Mouse (Mus musculus): ENCODE measurements at regions not wholly inside any gene's neighbourhood (a gene's known extent, or its start where the extent isn't known, plus 50 kb on each side); places are given as distances from the start of the nearest gene placed in this dataset.
"Not testable (repeated sequence)": the region's sequence is repeated elsewhere in the genome, so short reads cannot be mapped to it uniquely, and the experiment has no call there.

- no peak for DNase-seq (ENCODE audit: low read depth, low spot score)
Measured at GRCm38 (mm10) chr2:107117564-107117963, 58.1 kb upstream of the Fshb start.

- no peak for DNase-seq (ENCODE audit: low read depth, low spot score)
Measured at GRCm38 (mm10) chr2:107118711-107119474, 59.4 kb upstream of the Fshb start.

- DNase-seq (ENCODE audit: low read depth, low spot score): no peak
Measured at GRCm38 (mm10) chr2:107119697-107120096, 60.2 kb upstream of the Fshb start.

DNA sequence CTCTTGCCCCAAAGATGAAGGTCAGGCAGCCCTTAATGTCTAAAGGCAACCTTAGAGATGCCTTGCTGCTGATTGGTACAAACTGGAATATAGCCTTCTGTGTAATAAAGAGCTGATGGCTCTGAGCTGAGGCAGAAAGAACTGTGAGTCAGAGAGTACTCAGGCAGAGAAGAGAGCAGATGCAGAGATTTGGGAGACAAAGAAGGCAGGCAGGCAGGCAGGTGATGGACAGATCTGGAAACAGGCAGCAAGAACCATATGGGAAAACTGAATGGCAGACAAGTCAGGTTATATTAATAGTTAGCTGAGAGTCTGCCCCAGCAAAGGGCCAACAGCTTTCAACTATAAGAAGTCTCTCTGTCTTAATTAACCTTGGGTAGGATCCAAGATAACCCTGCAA is 73.7 kb upstream of the Fshb start:
- no peak for DNase-seq (ENCODE audit: low read depth, low spot score)

GRCm38 (mm10) chr2:107149317-107149716 is 89.9 kb upstream of the Fshb start:
- DNase-seq (ENCODE audit: low read depth, low spot score): no peak

DNA sequence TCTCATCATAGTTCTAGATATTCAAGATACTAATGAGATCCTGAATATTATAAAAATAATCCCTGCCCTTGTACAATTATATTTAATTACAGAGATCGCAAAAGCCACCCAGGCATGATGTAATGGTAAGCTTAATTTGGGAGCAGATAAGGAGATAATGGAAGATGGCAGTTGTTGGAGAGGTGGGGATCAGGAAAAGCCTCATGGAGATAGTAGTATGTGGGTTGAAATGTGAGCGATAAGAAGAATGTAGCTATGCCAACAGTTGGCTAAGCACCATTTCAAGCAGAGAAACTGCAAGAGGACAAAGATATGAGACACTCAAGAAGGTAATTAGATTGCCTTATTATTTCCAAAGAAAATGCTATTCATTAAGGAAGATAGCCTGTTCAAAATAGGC is 90.4 kb upstream of the Fshb start:
- no peak for DNase-seq (ENCODE audit: low read depth, low spot score)

DNA sequence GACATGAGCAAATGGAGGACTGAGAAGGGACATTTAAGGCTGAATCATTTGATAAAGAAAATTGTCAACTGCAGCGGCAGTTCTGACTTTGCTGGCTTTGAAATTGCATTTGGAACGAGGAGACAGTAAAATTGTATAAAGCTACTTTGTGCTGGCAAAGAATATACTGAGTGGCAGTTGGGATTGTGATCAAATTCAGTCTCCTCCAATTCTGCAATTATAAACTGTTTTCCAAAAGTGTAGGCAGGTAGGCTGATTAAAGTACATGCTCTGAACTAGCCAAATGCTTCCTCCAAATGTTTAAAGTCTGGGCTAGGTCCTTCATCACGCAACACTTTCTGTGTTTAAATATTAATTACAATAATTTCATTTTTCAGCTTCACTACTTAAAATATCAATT is 90.9 kb upstream of the Fshb start:
- DNase-seq (ENCODE audit: low read depth, low spot score): no peak

DNA sequence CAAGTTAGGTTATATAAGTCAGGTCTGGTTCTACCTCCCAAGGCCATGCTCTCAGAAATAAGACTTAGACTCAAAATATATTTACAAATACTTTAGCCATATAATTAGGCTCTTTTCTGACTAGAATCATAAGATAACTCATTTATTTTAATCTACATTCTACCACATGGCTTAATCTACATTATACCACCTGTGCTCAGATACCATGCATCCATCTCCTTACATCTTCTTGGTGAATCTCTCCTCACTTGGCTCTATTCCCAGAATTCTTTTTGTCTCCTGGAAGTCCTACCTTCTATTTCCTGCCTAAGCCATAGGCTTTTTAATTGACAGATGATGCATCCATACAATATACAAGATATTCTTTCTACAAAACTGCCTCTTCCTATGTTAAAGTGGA is 92.4 kb upstream of the Fshb start:
- DNase-seq (ENCODE audit: low read depth, low spot score): no peak

- not testable (repeated sequence) for DNase-seq (ENCODE audit: low read depth, low spot score)
Measured at GRCm38 (mm10) chr2:107158836-107159402, 99.5 kb upstream of the Fshb start.

DNA sequence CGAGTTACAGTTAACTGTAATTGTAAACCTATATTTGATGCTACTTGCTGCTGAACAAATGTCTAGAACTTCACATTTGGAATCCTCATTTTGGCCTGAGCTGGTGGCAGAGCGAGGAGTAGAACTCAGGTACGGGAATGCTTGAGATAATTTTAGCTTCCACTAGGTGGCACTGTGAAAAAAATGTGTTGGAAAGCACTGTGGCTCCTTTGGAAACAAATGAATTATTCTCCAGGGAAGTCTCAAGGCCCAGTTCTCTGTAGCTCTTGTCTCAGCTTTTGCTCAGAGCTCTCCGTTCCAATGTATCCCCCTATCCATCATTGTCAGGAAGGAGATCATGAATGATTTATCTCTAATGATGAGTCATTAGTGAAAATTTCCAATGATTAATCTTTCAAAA is 114.7 kb upstream of the Kcna4 start:
- DNase-seq (ENCODE audit: low read depth, low spot score): peak; percentile 17

DNA sequence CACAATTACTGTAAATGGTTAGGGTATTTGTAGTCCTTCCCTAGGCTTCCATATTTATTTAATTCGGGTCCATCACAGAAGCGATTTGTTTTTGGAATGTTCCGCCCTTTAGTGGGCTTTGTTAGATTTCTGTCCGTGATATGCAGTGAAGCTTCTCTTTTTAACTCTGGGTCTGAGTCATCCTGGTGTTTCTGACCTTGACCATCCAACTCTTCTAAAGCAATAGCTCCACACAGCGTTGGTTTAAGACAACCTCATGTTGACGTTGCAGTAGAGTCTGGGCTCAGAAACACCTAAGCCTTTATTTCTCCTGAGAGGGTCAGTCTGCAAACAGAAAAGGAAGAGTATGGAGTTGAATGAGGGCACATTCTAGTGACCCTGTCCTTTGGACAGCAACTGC is 107.4 kb upstream of the Kcna4 start:
- DNase-seq (ENCODE audit: low read depth, low spot score): no peak

DNA sequence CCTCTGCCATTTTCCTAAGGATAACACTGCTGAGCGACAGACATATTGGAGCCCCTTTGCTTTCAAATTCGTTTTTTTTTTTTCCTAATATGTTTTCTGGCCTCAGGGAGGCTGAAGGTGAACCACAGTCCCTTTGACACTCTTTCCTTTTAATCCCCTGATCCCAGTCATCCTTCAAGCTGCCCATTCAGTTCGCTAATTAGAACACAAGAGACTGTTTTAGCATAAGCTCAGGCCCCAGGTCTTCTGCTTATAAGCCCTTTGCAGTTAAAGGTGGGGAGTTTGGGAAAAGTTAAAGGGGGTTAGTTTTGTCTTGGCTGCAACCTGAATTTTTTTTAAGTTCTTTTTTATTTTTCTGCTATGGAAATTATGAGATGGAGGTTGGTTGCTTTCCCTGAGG is 105.6 kb upstream of the Kcna4 start:
- no peak for DNase-seq (ENCODE audit: low read depth, low spot score)

- DNase-seq (ENCODE audit: low read depth, low spot score): no peak
Measured at GRCm38 (mm10) chr2:107201856-107202473, 88.5 kb upstream of the Kcna4 start.

DNA sequence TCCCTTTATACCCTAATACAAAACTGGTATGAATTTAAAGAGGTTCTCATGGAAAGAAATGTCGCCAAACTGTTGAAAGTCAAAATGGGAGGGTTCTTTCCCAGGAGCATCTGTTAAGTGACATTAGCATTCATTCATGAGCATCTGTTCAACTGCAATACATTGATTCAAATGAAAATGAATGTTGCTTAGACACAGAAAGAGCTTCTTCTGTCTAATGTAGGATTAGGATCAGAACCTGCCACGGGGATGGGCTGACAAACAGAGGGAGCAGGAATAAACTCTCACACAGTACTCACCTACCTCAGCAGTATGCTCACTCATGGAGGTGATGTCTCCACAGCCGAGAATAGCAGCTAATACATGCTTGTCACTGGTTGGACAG is 88.0 kb upstream of the Kcna4 start:
- DNase-seq (ENCODE audit: low read depth, low spot score): no peak

GRCm38 (mm10) chr2:107221544-107221943 is 68.9 kb upstream of the Kcna4 start:
- no peak for DNase-seq (ENCODE audit: low read depth, low spot score)

DNA sequence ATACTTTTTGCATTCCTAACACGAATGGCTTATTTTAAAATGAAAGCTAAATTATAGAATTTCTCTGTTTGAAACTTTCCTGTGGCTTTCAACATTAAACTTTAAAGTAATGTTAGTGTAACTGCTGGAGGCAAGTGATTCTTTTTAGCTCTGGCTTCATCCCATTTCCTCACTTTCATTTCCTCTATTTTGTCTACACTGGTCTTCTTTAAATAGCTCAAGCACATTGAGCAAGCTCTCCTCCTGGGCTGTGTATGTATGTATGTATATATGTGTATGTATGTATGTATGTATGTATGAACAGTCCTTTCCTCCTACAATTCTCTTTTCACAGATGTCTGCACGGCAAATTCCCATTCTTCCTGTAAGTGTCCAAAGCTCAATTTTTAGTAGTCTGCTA is 65.8 kb upstream of the Kcna4 start:
- no peak for DNase-seq (ENCODE audit: low read depth, low spot score)

- DNase-seq (ENCODE audit: low read depth, low spot score): no peak
Measured at GRCm38 (mm10) chr2:107227486-107227885, 63.0 kb upstream of the Kcna4 start.

DNA sequence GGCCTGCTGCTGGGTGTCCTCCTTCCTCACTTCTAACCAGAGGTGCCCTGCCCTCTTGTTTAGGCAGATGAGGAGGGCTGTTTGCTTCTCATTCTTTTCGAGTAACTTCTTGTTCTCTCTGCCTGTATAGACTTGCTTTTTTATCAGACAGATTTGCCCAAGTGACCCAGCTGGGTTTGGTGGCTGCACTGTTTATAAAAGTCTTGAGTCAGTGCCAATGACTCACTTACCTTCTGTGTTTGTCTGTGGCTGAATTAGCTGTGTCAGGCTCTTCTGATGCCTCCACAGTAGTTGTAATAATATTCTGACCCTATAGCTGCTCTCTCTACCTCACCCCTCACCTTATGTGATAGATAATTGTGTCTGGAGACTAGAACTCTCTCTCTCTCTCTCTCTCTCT is 62.2 kb upstream of the Kcna4 start:
- no peak for DNase-seq (ENCODE audit: low read depth, low spot score)

DNA sequence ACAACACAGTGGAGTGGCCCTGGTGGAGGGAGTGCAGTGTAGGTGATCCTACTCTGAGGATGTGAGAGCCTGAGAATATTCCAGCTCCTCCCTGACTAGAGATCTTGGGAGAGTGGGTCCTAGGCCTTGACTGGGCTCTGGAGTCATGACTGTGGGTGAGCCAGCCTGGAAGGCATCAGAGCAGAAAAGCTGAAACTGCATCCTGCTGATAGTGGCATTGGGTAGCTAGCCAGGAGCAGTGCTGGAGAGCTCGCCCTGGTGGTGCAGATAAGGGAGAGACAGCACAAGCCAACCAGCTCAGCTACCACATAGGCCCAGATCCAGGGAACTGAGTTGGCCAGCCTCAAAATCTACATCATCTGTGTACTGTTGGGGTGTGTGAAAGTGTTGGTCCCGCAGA is 58.8 kb upstream of the Kcna4 start:
- DNase-seq (ENCODE audit: low read depth, low spot score): no peak

DNA sequence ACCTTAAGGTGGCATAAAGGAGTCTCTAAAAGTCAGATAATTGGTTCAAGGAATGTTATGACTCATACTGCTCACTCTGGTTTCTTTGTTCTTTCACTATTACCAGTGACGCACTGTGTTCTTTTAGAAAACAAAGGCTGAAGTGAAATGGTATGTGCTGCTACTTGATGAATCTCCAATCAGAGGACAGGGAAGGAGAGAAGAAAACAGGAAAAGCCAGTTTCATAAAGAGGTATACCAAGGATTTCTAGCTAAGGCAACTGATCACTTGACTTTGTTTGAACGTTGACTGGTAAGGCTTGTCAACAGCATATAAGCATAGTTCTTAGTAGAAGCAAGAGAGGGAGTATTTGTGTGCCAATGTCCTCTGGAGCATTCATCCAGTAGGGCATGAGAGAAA is 57.6 kb upstream of the Kcna4 start:
- no peak for DNase-seq (ENCODE audit: low read depth, low spot score)

Measured in embryo, embryonic 11.5 days (tissue).